Mouse (Mus musculus) neural tube, embryonic 12.5 days (tissue): Measurements from ENCODE around the gene Cypt2. TPM values are rescaled to one million over a fixed set of nuclear protein-coding genes. Genes with fewer than 3 reads are reported as not detected.
"Not testable (repeated sequence)": the region's sequence is repeated elsewhere in the genome, so short reads cannot be mapped to it uniquely, and the experiment has no call there.

Source experiments
- ATAC-seq: fragments of 200-750 bp; cut with Nextera tagmentation; 2 replicates; pipeline ENCODE4 v1.8.0; 2017; ENCODE audit warnings: low read depth, mild to moderate bottlenecking, moderate TSS enrichment, moderate library complexity; ENCODE audit not compliant: low FRiP score
- H3K27ac ChIP-seq: fragments of 300-500 bp; sonication (generic); 2 replicates; pipeline ENCODE4 v1.5.1; 2016
- H3K27me3 ChIP-seq: fragments of 300-500 bp; sonication (generic); replicated peaks from 2 replicates; pipeline ENCODE4 v1.6.1; 2016; ENCODE audit warnings: mild to moderate bottlenecking
- H3K36me3 ChIP-seq: fragments of 300-500 bp; sonication (generic); 2 replicates; pipeline ENCODE4 v1.6.1; 2016; ENCODE audit warnings: mild to moderate bottlenecking
- H3K4me1 ChIP-seq: fragments of 300-500 bp; sonication (generic); 2 replicates; pipeline ENCODE4 v1.6.1; 2016
- H3K4me2 ChIP-seq: fragments of 300-500 bp; sonication (generic); replicated peaks from 2 replicates; pipeline ENCODE4 v1.6.1; 2016; ENCODE audit warnings: mild to moderate bottlenecking
- H3K4me3 ChIP-seq: fragments of 300-500 bp; sonication (generic); 2 replicates; pipeline ENCODE4 v1.5.1; 2016
- H3K9ac ChIP-seq: fragments of 300-500 bp; sonication (generic); 2 replicates; pipeline ENCODE4 v1.6.1; 2016; ENCODE audit warnings: mild to moderate bottlenecking
- H3K9me3 ChIP-seq: fragments of 300-500 bp; sonication (generic); 2 replicates; pipeline ENCODE4 v1.6.1; 2016; ENCODE audit warnings: mild to moderate bottlenecking
- WGBS: fragments of 180-500 bp; shearing (Covaris S2); methylation state at CpG from one replicate; pipeline ENCODE4 v1.1.7; 2016; 5-methylcytosine and 5-hydroxymethylcytosine counted together
- polyA plus RNA-seq: library from polyadenylated mRNA; unstranded; fragments of >200 nt; fragmentation: Nextera tagmentation; extraction: Ambion mirVana; gene quantifications from 2 replicates; pipeline ENCODE4 v1.2.1, GENCODE M21; 2016

Gene Cypt2
- not detected in 2 replicates for polyA plus RNA-seq

DNA sequence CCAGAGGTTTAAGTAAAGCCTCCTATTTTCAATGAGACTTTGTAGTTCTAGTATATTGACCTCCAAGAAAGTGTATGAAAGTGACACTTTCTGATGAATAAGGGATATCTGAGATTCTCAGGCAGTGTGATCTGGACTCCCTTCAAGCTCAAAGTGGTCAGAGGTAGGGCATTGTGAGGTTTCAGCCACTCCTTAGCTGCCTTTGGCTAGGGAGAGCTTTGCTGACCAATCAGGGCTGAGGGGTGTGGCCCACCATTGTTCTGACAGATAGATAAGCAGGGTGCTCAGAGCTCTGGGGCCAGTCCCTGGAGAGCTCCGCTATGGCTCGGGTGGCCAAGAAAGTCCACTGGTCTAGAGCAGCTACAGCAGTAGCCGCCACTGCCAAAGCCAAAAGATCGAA lies at the start of gene Cypt2:
Gene Cypt2 (plus strand): TSS at position 301 of the 400 bp plus-strand sequence.
- H3K4me2 ChIP-seq, H3K9me3 ChIP-seq, H3K36me3 ChIP-seq, H3K9ac ChIP-seq, H3K27ac ChIP-seq, H3K4me3 ChIP-seq, H3K4me1 ChIP-seq, ATAC-seq, H3K27me3 ChIP-seq: not testable (repeated sequence)
- WGBS: 77% methylated on average over 4 of the region's 4 CpGs

DNA sequence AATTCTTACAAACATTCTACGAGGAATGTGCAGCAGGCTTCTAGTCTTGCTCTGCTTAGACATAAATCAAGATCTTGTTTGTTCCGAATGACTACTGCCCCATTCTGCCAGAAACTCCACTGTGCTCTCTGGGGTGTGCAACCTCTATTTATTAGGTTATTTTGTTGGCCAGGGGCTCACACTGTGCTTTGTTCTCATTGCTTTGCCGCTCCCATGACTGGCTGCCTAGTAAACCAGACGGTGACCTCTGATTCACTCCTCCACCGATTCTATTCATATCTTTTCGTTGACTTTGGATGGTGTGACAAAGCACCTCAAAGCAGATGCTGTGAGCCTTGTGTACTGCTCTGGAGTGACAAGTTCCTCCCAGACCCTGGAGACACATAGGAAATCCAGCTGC lies 46.7 kb downstream of the Cypt2 start:
- Histone ChIP-seq H3K4me3 (no peak overlapping the region), H3K36me3 (no peaks in the 10 kb centered on the region), H3K9me3 (no peaks in the 10 kb centered on the region), H3K27ac (no peak overlapping the region), H3K27me3 (no peaks in the 10 kb centered on the region), H3K9ac (no peak overlapping the region), H3K4me1 (no peaks in the 10 kb centered on the region), H3K4me2 (no peak overlapping the region)
- WGBS: 28% methylated on average over 6 of the region's 6 CpGs
- ATAC-seq: no peak
